Mouse (Mus musculus) frontal cortex, postnatal 10 days (tissue): Measurements from ENCODE around the gene Tm6sf1.

Experiments used
- DNase-seq, 2 experiments: peaks; one replicate each; pipeline ENCODE4 v3.0.0; 2022; ENCODE audit warnings: low spot score in 2 of 2, mixed read lengths in 1 of 2

Tm6sf1 gene

GRCm38 (mm10) chr7:81850171-81850570 is 8.6 kb upstream of the Tm6sf1 start:
- no peak for DNase-seq

GRCm38 (mm10) chr7:81851706-81852105 is 7.1 kb upstream of the Tm6sf1 start:
- DNase-seq, result no peak

GRCm38 (mm10) chr7:81854568-81855307 is 4.1 kb upstream of the Tm6sf1 start:
- no peak for DNase-seq

- DNase-seq, result no peak
Observed at GRCm38 (mm10) chr7:81855694-81856093, 3.1 kb upstream of the Tm6sf1 start, which contains the start of gene Gm10160. TSS of gene Gm10160 (minus strand) at chr7:81855794.

- no peak for DNase-seq
Observed at GRCm38 (mm10) chr7:81856221-81856620, 2.6 kb upstream of the Tm6sf1 start.

GRCm38 (mm10) chr7:81858236-81858635 is 565 bp upstream of the Tm6sf1 start:
- no peak for DNase-seq

GRCm38 (mm10) chr7:81860071-81860470 is 1.3 kb downstream of the Tm6sf1 start:
- DNase-seq, result peak; percentile 39 to 50

- DNase-seq, result no peak
Observed at GRCm38 (mm10) chr7:81860996-81861395, 2.2 kb downstream of the Tm6sf1 start.

- DNase-seq, result no peak
Observed at GRCm38 (mm10) chr7:81861461-81861860, 2.7 kb downstream of the Tm6sf1 start.

GRCm38 (mm10) chr7:81861921-81862320 is 3.1 kb downstream of the Tm6sf1 start:
- no peak for DNase-seq

- DNase-seq, result no peak
Observed at GRCm38 (mm10) chr7:81862587-81863583, 4.1 kb downstream of the Tm6sf1 start.

GRCm38 (mm10) chr7:81864552-81864951 is 5.8 kb downstream of the Tm6sf1 start:
- no peak for DNase-seq

GRCm38 (mm10) chr7:81865937-81866336 is 7.1 kb downstream of the Tm6sf1 start:
- no peak for DNase-seq

- DNase-seq, result no peak
Observed at GRCm38 (mm10) chr7:81867231-81867930, 8.6 kb downstream of the Tm6sf1 start.

- peak in 1 of 2 experiments; percentile 57 for DNase-seq
Observed at GRCm38 (mm10) chr7:81868158-81868557, 9.4 kb downstream of the Tm6sf1 start.

- DNase-seq, result no peak
Observed at GRCm38 (mm10) chr7:81872493-81873013, 13.8 kb downstream of the Tm6sf1 start.

- no peak for DNase-seq
Observed at GRCm38 (mm10) chr7:81873807-81874206, 15.0 kb downstream of the Tm6sf1 start.

- no peak for DNase-seq
Observed at GRCm38 (mm10) chr7:81874636-81875035, 15.8 kb downstream of the Tm6sf1 start.

GRCm38 (mm10) chr7:81875372-81875771 is 16.6 kb downstream of the Tm6sf1 start:
- DNase-seq, result peak in 1 of 2 experiments; percentile 48

GRCm38 (mm10) chr7:81880286-81880685 is 21.5 kb downstream of the Tm6sf1 start:
- DNase-seq, result no peak

- no peak for DNase-seq
Observed at GRCm38 (mm10) chr7:81880797-81881196, 22.0 kb downstream of the Tm6sf1 start.

- DNase-seq, result no peak
Observed at GRCm38 (mm10) chr7:81881600-81881999, 22.8 kb downstream of the Tm6sf1 start.
